Mouse (Mus musculus) intestine, embryonic 16.5 days (tissue): ENCODE measurements around the gene Prox1. TPM values are rescaled to one million over a fixed set of nuclear protein-coding genes. Genes with fewer than 3 reads are reported as not detected.
A peak's percentile ranks its signal among the peaks of the same experiment; 100 is the strongest.

Experiments used
- ATAC-seq: fragments of 200-750 bp; cut with Nextera tagmentation; 2 replicates; pipeline ENCODE4 v1.8.0; 2017; ENCODE audit warnings: moderate TSS enrichment, moderate library complexity
- H3K27ac ChIP-seq: fragments of 300-500 bp; sonication (generic); 2 replicates; pipeline ENCODE4 v1.5.1; 2014; ENCODE audit warnings: mild to moderate bottlenecking, low read length
- H3K27me3 ChIP-seq: fragments of 300-500 bp; sonication (generic); replicated peaks from 2 replicates; pipeline ENCODE4 v1.6.1; 2014; ENCODE audit warnings: low read length, control low read depth, mixed read lengths; ENCODE audit not compliant: control insufficient read depth, insufficient read depth
- H3K36me3 ChIP-seq: fragments of 300-500 bp; sonication (generic); 2 replicates; pipeline ENCODE4 v1.6.1; 2014; ENCODE audit warnings: low read length, control low read depth; ENCODE audit not compliant: control insufficient read depth, insufficient read depth
- H3K4me1 ChIP-seq: fragments of 300-500 bp; sonication (generic); 2 replicates; pipeline ENCODE4 v1.6.1; 2014; ENCODE audit warnings: low read length, control low read depth, mixed read lengths; ENCODE audit not compliant: control insufficient read depth, insufficient read depth
- H3K4me2 ChIP-seq: fragments of 300-500 bp; sonication (generic); 2 replicates; pipeline ENCODE4 v1.6.1; 2014; ENCODE audit warnings: low read depth, low read length, control low read depth
- H3K4me3 ChIP-seq: fragments of 300-500 bp; sonication (generic); 2 replicates; pipeline ENCODE4 v1.5.1; 2014; ENCODE audit warnings: mild to moderate bottlenecking, low read length
- H3K9ac ChIP-seq: fragments of 300-500 bp; sonication (generic); 2 replicates; pipeline ENCODE4 v1.6.1; 2014; ENCODE audit warnings: low read depth, low read length
- H3K9me3 ChIP-seq: fragments of 300-500 bp; sonication (generic); 2 replicates; pipeline ENCODE4 v1.6.1; 2016; ENCODE audit warnings: low read length, control low read depth; ENCODE audit not compliant: control insufficient read depth
- WGBS: fragments of 180-500 bp; shearing (Covaris S2); extraction: QIAGEN DNeasy Blood & Tissue Kit; methylation state at CpG from one replicate; pipeline ENCODE4 v1.1.7; 2014; 5-methylcytosine and 5-hydroxymethylcytosine counted together
- polyA plus RNA-seq: library from polyadenylated mRNA; unstranded; fragments of >200 nt; fragmentation: Nextera tagmentation; extraction: Ambion mirVana; gene quantifications from 2 replicates; pipeline ENCODE4 v1.2.1, GENCODE M21; 2015

Prox1 gene
- polyA plus RNA-seq, 1 experiment from 2014 or later: 1.8 TPM

DNA sequence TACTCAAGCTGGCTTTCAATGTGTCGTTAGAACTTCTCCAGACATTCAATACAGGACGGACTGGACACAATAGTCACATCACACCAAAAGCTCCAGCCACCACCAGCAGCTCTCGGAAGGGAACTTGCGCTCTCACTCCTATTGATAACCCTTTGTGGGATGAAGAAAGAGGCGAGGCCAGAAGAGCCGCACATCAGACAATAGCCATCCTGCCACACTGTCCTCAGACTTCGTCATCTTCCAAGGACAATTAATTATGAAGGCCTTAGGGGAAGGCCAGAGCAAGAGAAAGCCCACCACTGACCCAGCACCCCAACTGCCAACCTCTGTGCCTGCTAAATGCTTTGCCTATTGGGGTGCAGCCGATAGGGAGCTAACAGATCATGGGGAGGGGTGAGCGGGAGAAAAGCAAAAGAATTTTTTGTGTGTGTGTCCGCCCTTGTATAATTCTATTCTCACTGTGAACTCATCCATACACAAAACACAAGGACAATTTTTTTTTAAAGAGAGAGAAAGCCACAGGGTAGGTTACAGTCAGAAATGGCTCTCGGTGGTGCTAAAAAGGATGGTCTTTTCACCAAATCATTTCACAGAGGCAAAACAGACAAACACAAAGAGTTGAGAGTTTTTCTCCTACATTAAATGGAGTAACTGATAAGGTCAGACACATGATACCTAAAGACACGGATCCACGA is 30.7 kb downstream of the Prox1 start:
- H3K27ac ChIP-seq: no peak overlapping the region
- H3K27me3 ChIP-seq: no peaks in the 10 kb centered on the region
- 81% methylated on average over 13 of the region's 13 CpGs for WGBS
- no peaks in the 10 kb centered on the region for H3K9me3 ChIP-seq
- ATAC-seq: no peak
- no peak overlapping the region for H3K9ac ChIP-seq
- no peak overlapping the region for H3K4me2 ChIP-seq
- H3K4me3 ChIP-seq: no peak overlapping the region
- no peaks in the 10 kb centered on the region for H3K36me3 ChIP-seq
- no peaks in the 10 kb centered on the region for H3K4me1 ChIP-seq

DNA sequence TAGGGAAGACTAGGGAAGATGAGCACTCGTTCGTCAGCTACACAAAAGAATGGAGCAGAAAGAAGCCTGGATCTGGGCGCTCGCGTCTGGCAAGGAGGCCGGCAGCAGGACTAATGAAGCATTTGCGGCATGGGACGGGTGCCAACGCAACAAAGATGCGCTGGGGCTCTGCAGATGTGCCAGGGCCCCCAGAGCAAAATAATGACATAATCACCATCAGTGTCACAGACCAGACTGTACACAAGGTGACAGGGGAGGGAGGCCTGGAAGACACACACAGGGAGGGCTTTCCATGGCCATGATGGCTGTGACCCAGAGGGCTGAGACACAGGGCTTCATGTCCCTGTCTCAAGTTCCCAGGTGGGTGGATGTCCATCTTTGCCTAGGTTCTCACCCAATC is 32.6 kb downstream of the Prox1 start:
- WGBS: 73% methylated on average over 10 of the region's 10 CpGs
- no peaks in the 10 kb centered on the region for H3K36me3 ChIP-seq
- H3K4me1 ChIP-seq: no peaks in the 10 kb centered on the region
- no peaks in the 10 kb centered on the region for H3K9me3 ChIP-seq
- no peak overlapping the region for H3K9ac ChIP-seq
- H3K27ac ChIP-seq: no peak overlapping the region
- H3K4me3 ChIP-seq: no peak overlapping the region
- no peak for ATAC-seq
- H3K4me2 ChIP-seq: no peak overlapping the region
- H3K27me3 ChIP-seq: no peaks in the 10 kb centered on the region

DNA sequence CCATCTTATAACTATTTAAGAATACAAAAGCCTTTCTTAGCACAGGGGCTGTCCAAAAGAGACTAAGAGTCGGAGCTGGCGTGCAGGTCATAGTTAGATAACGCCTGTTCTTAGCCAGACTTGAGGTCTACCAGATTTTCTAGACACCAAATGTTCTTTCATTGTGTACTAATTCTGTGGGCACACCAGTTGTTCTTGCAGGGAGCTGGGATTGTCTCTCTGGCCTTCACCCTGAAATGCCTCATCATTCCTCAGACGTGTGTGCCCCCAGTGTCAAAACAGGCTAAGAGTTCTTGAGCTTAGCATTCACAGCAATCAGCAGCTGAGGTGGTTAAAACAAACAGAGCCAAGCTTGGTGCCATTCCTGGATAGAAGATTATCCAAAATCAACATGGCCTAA is 37.6 kb downstream of the Prox1 start:
- no peak overlapping the region for H3K4me2 ChIP-seq
- H3K27ac ChIP-seq: no peak overlapping the region
- no peak for ATAC-seq
- H3K4me3 ChIP-seq: no peak overlapping the region
- no peak overlapping the region for H3K9ac ChIP-seq
- H3K27me3 ChIP-seq: no peaks in the 10 kb centered on the region
- no peaks in the 10 kb centered on the region for H3K36me3 ChIP-seq
- H3K9me3 ChIP-seq: no peaks in the 10 kb centered on the region
- no peaks in the 10 kb centered on the region for H3K4me1 ChIP-seq
- WGBS: 79% methylated on average over 4 of the region's 4 CpGs

GRCm38 (mm10) chr1:190130888-190131287 is 39.6 kb downstream of the Prox1 start:
- Histone ChIP-seq H3K4me3 (no peak overlapping the region), H3K27ac (no peak overlapping the region), H3K4me1 (no peaks in the 10 kb centered on the region), H3K4me2 (no peak overlapping the region), H3K9ac (no peak overlapping the region), H3K27me3 (no peaks in the 10 kb centered on the region), H3K36me3 (no peaks in the 10 kb centered on the region), H3K9me3 (no peaks in the 10 kb centered on the region)
- WGBS: 60% methylated on average over 4 of the region's 4 CpGs
- no peak for ATAC-seq

- no peak overlapping the region for H3K4me2 ChIP-seq
- no peaks in the 10 kb centered on the region for H3K27me3 ChIP-seq
- no peak overlapping the region for H3K27ac ChIP-seq
- no peaks in the 10 kb centered on the region; the same call in 1 of the 2 replicates for H3K4me1 ChIP-seq
- H3K36me3 ChIP-seq: no peaks in the 10 kb centered on the region
- no peaks in the 10 kb centered on the region for H3K9me3 ChIP-seq
- ATAC-seq: peak; percentile 23; the same call in 1 of the 2 replicates
- H3K4me3 ChIP-seq: no peak overlapping the region
- 39% methylated on average over 7 of the region's 7 CpGs for WGBS
- H3K9ac ChIP-seq: no peak overlapping the region
Measured at GRCm38 (mm10) chr1:190129553-190129952, 41.0 kb downstream of the Prox1 start.

DNA sequence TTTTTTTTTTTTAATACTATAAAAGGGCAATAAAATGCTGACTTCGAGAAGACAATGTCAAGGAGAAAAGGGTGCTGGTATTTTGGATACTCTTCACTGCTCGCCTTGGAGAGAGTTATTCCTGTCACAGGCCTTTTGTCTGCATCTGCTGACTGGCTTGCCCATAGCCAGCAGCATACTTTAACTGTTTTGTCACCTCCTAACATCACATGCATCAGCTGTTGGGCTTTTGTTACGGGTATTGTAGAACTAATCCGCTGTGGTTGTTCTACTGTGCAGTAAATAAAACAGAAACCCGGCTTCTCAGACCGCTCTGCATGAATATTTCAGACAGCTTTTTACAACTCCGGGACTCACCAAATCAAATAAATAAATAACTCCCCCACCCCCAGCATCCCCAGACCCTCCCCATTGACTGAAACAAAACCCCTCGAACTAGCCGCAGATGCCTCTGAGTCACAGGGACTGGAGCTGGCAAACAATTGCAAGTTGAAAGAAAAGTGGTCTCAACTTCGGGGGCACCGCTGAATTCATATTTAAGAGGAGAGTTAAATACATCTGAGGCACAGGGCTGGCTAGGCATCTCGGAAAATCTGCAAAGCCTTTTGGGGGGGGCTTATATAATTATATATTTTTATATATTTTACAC is 41.7 kb downstream of the Prox1 start:
- no peaks in the 10 kb centered on the region for H3K36me3 ChIP-seq
- no peak for ATAC-seq
- H3K27ac ChIP-seq: no peak overlapping the region
- H3K9me3 ChIP-seq: no peaks in the 10 kb centered on the region
- H3K27me3 ChIP-seq: no peaks in the 10 kb centered on the region
- H3K9ac ChIP-seq: no peak overlapping the region
- no peaks in the 10 kb centered on the region; the same call in 1 of the 2 replicates for H3K4me1 ChIP-seq
- H3K4me3 ChIP-seq: no peak overlapping the region
- 37% methylated on average over 12 of the region's 12 CpGs for WGBS
- H3K4me2 ChIP-seq: no peak overlapping the region

GRCm38 (mm10) chr1:190127878-190128277 is 42.6 kb downstream of the Prox1 start:
- H3K9ac ChIP-seq: no peak overlapping the region
- H3K4me2 ChIP-seq: no peak overlapping the region
- 42% methylated on average over 5 of the region's 5 CpGs for WGBS
- H3K4me3 ChIP-seq: no peak overlapping the region
- H3K9me3 ChIP-seq: no peaks in the 10 kb centered on the region
- H3K27me3 ChIP-seq: no peaks in the 10 kb centered on the region
- ATAC-seq: no peak
- no peaks in the 10 kb centered on the region for H3K36me3 ChIP-seq
- H3K27ac ChIP-seq: no peak overlapping the region
- H3K4me1 ChIP-seq: no peaks in the 10 kb centered on the region; the same call in 1 of the 2 replicates

DNA sequence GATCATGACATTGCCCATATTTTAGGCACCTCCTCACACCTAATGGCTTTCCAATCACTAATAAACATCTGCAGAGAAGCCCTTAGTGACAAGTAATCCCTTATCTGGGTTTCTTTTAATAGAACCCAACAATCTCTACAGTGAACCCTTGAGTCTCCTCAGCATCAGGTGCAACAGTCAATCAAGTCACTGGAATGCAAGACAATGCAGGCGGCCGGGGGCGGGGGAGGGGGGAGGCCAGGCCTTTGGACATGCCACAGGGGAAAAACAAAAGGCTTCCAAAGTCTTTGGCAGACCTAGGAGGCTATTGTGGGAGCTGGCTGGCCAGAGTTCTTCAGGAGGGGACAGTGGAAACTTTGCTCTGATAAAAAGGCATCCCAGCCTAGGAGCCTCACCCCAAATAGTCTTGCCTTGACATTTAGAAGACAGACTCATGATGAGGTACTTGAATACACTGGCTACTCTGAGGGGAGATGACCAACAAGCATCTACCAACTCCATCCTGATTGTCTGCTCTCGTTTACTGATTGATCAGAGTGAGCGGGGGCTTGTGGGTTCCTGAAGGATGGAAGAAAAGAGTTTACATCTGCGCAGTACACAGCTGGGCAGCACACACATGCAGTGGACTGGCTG is 43.2 kb downstream of the Prox1 start:
- no peak overlapping the region for H3K4me2 ChIP-seq
- 53% methylated on average over 6 of the region's 6 CpGs for WGBS
- no peak for ATAC-seq

GRCm38 (mm10) chr1:190124961-190125739 is 45.4 kb downstream of the Prox1 start:
- Histone ChIP-seq H3K4me1 (no peaks in the 10 kb centered on the region; the same call in 1 of the 2 replicates), H3K36me3 (no peaks in the 10 kb centered on the region), H3K27ac (no peak overlapping the region), H3K4me3 (no peak overlapping the region), H3K9me3 (no peaks in the 10 kb centered on the region), H3K4me2 (no peak overlapping the region), H3K27me3 (no peaks in the 10 kb centered on the region), H3K9ac (no peak overlapping the region)
- 80% methylated on average over 14 of the region's 14 CpGs for WGBS
- ATAC-seq: peak; percentile 63

More for the DNA sequence above, 43.2 kb downstream of the Prox1 start:
- Histone ChIP-seq H3K4me1 (no peaks in the 10 kb centered on the region; the same call in 1 of the 2 replicates), H3K4me3 (no peak overlapping the region), H3K27me3 (no peaks in the 10 kb centered on the region), H3K36me3 (no peaks in the 10 kb centered on the region), H3K9ac (no peak overlapping the region), H3K27ac (no peak overlapping the region), H3K9me3 (no peaks in the 10 kb centered on the region)
